Mouse (Mus musculus) cortical plate, adult 2 months (tissue): ENCODE measurements at regions not wholly inside any gene's neighbourhood (a gene's known extent, or its start where the extent isn't known, plus 50 kb on each side); places are given as distances from the start of the nearest gene placed in this dataset.

Experiments
- H3K27ac ChIP-seq: fragments of 200-500 bp; 2 replicates; pipeline ENCODE4 v1.5.1; 2012; ENCODE audit warnings: low read length, control low read depth, inconsistent platforms; ENCODE audit not compliant: insufficient read depth
- H3K4me1 ChIP-seq: fragments of 200-500 bp; 2 replicates; pipeline ENCODE4 v1.6.1; 2011; ENCODE audit warnings: low read length; ENCODE audit not compliant: control insufficient read depth, insufficient read depth
- H3K4me3 ChIP-seq: fragments of 200-500 bp; 2 replicates; pipeline ENCODE4 v1.5.1; 2011; ENCODE audit warnings: mild to moderate bottlenecking, low read length, control low read depth; ENCODE audit not compliant: insufficient read depth
- CTCF ChIP-seq: fragments of 200-500 bp; IDR thresholded peaks from 2 replicates; pipeline ENCODE4 v1.5.1; 2011; ENCODE audit warnings: mild to moderate bottlenecking, control low read depth, low read length; ENCODE audit not compliant: insufficient read depth; ENCODE audit errors: extremely low read depth
- POLR2A ChIP-seq: fragments of 200-500 bp; IDR thresholded peaks from 2 replicates; pipeline ENCODE4 v1.6.1; 2011; ENCODE audit warnings: mild to moderate bottlenecking, low read length, control low read depth; ENCODE audit not compliant: insufficient read depth; ENCODE audit errors: extremely low read depth

DNA sequence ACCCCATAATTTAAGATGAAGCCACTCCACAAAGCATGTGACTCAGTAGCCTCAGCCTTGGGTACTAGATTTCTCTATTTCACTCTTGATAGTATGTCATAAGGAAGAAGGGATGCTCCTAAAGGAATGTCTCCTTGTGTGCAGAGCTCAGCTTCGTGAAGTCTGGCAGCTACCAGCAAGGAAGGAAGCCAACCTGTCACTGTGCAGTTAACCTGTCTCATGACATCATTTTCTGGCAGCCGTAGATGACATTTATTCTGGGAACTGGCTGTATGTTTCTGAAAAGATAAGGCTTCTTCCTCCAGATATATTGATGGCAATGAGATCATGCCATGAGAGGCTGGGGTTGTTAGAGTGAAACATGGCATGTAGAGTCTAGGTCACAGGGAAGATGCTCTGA lies 534.2 kb upstream of the 4930452B06Rik start:
- no peak overlapping the region for H3K4me3 ChIP-seq

DNA sequence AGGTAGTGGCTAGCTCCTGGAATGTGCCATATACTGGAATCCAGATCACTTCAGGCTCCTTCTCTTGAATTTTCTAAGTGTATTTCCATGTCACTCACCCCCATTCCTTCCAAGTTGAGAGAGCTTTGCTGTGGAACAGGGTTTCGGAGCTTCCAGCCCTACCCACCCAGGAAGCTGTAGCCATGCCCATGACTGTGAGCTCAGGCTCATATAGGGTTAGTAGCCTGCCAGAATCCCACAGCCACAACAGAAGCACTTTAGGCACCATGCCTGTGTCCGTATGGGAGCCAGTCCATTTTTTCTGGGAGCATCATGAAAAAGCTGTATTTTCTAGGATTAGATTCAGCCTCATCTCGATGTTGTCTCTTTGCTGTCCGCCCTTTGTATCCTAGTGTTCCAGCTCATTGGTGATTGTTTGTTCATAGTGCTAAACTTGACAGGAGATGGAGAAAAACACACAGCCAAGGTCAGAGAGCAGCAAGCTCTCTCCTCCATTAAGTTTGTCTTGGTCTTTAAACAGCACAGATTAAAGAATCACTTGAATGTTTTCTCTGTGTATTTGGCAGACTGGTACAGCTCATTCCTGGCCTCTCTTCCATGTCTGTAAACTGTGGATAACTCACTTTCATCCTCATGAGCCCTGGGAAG lies 526.2 kb upstream of the 4930452B06Rik start:
- H3K27ac ChIP-seq: no peak overlapping the region
- TF ChIP-seq CTCF (no peak), POLR2A (no peak)
- no peak overlapping the region for H3K4me3 ChIP-seq

More for the DNA sequence above, 534.2 kb upstream of the 4930452B06Rik start:
- Histone ChIP-seq H3K27ac (no peak overlapping the region), H3K4me1 (no peaks in the 10 kb centered on the region)
- no peak for TF ChIP-seq CTCF
- TF ChIP-seq POLR2A: no peak

DNA sequence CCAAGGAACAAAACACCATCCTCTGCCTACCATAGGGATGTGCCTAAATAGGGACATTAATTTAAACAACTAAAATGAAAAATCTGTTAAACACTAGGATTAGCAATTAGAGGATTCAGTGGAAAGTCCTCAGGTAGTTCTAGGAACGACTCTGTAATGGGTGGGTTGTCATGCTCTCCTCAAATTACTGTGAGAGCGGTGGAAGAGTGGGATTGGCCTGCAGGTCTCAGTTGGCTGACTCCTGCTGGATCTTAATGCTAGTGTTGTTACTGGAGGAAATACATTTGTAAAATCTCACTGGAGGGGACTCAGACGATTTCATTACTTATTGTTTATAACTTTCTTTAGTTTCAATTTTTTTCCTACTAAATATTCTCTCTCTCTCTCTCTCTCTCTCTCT lies 525.6 kb upstream of the 4930452B06Rik start:
- H3K27ac ChIP-seq: no peak overlapping the region
- TF ChIP-seq CTCF (no peak), POLR2A (no peak)
- H3K4me1 ChIP-seq: no peaks in the 10 kb centered on the region
- no peak overlapping the region for H3K4me3 ChIP-seq

More for the DNA sequence above, 526.2 kb upstream of the 4930452B06Rik start:
- no peaks in the 10 kb centered on the region for H3K4me1 ChIP-seq

DNA sequence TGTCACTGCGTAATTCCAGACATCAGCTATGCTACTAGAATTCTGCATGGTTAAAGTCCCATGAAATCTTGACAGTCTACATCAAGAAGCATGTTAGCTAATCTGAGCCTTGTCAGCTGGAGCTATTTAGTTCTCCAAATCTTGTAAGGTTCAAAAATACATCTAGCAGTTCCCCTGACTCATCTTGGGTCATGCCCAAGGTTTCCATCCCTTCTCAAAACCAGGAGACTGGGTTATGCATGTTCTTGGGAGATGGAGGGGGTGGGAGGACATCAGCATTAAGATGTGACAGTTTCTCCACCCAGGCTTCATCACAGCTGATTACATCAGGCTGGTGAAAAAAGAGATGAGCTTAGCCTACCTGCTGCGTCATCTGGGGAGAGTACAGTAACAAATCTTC lies 495.3 kb upstream of the 4930452B06Rik start:
- H3K4me3 ChIP-seq: no peak overlapping the region
- no peak overlapping the region for H3K27ac ChIP-seq
- H3K4me1 ChIP-seq: no peaks in the 10 kb centered on the region
- no peak for TF ChIP-seq CTCF
- TF ChIP-seq POLR2A: no peak

DNA sequence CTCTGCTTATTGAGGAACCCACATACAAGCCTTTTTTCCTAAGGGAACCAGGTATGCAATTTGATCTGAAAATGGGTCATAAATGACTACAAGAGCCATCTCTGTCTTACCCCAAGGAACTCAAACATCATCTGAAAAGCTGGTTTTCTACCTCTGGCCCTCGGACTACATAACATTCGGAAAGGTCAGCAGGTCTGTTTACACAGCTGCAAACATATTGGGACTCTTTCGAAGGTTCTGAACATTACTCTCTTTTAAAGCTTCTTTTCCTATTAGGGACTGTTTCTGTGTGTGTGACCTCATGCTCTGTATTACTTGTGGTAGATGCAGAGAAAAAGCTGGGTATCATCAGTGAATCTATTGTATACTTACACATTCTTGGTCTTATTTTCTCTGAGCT lies 491.9 kb upstream of the 4930452B06Rik start:
- Histone ChIP-seq H3K4me3 (no peak overlapping the region), H3K27ac (no peak overlapping the region), H3K4me1 (no peaks in the 10 kb centered on the region)
- TF ChIP-seq CTCF (no peak), POLR2A (no peak)

DNA sequence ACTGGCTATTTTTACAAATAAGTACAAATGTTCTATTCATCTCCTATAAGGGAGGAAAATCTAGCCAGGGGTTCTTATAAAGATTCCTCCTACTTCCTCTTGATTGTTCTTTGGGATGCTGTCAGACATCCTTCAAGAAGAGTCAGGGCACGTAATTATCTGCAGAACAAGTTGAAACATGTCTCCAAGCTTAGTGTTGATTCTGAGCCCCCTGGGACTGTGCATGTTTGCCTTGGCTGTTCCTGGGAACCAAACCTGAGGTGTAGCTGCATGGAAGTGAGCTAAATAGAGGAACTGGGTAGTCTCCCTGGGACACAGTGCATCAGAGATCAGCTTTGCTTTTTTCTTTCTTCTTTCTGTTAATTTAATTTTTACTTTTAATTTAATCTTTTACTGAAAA lies 484.8 kb upstream of the 4930452B06Rik start:
- Histone ChIP-seq H3K4me1 (no peaks in the 10 kb centered on the region), H3K4me3 (no peak overlapping the region), H3K27ac (no peak overlapping the region)
- TF ChIP-seq POLR2A: no peak
- TF ChIP-seq CTCF: no peak

DNA sequence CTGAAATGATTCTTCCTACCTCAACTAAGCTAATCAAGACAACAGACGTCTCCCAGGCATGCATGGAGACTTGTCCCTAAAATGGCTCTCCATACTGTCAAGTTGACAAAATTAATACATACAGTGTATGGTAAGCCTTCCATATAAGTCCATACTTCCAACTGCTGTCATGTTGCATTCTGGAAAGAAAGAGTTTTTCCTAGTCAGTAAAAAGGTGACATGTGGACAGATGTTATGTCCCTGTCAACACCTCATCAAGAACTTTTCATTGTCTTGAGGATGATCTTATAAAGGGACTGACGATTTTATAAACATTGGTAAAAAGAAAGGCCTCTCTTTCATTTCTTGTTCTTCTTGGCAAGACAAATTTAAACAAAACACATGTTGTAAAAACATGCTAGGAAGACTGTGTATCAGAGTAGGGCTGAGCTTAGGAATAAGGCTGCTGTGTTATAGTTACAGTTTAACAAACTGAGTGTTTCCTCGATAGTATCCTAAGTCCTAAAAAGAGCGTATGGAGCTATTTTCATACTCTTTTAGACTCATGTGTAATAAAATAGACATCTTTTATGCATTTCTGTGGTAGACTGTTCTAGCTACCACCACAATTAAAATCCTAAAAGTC lies 480.7 kb upstream of the 4930452B06Rik start:
- Histone ChIP-seq H3K4me3 (no peak overlapping the region), H3K27ac (no peak overlapping the region), H3K4me1 (no peaks in the 10 kb centered on the region)
- TF ChIP-seq CTCF: no peak
- no peak for TF ChIP-seq POLR2A

DNA sequence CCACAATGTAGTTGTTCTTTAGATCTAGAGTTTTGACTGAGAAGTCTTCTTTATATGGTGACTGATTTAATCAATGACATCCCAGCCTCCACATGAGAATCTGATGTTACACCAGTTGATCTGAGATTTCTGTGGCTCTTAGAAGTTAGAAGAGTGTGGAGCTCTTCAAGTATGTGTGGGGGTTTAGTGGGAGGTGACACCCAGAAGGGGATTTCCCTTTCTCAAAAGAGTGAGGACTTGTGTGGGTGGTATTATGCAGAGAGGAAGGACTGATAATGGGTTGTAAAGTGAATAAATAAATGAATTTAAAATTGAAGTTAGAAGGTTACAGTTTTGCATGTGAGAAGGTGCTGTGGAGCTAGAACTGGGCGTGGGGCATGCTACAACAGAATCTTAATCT lies 439.7 kb upstream of the 4930452B06Rik start:
- no peak overlapping the region for H3K4me3 ChIP-seq
- TF ChIP-seq CTCF: no peak
- TF ChIP-seq POLR2A: no peak
- H3K4me1 ChIP-seq: no peaks in the 10 kb centered on the region
- no peak overlapping the region for H3K27ac ChIP-seq

DNA sequence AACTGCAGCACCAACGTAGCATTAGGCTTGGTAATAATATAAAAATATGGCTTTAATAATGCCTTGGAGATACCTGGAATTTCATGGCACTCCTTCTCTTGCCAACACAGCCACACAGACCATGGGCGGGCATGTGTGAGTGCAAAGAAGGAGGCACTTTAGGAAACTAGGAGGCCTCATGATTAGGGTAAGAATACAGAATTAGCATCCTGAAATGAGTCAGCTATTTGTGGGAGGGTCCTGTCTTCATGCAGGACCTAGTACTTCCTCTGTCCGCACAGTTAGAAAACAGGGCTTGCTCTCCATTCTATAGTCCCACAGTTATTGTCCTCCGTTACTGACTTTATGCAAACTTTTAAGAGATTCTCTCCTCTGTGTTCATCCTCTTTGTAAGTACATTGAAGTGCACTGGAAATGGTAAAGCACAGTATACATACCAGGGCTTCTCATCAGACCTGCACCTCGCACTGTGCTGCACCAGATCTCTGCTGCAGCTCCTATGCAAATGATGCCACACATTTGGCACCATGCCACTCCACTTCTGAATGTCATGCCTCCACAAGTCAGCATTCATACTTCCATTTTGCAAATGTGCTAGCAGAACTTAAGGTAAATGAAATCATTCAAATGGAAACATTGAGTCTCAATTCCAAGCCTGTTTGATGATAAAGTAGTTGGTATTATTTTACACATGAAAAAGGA lies 423.7 kb upstream of the 4930452B06Rik start:
- Histone ChIP-seq H3K4me3 (no peak overlapping the region), H3K27ac (no peak overlapping the region), H3K4me1 (no peaks in the 10 kb centered on the region)
- TF ChIP-seq CTCF: no peak
- no peak for TF ChIP-seq POLR2A

DNA sequence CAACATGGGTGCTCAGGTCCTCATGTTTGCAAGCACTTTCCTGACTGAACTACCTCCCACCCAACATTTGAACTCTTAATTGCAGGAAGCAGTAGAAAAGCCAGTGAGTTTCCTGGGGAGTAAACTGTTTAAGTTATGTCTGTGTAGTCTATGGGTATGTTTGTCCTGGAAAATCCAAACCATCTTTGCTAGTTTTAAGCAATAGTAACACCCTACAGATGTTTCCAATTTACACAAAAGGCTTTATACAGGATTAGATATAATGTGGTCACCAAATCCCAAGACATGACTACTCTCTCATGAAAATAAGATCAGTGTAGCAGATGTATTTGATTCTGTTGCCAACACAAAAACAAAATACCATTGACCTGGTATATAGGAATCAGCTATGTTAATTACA lies 421.1 kb upstream of the 4930452B06Rik start:
- no peak for TF ChIP-seq CTCF
- no peaks in the 10 kb centered on the region for H3K4me1 ChIP-seq
- no peak overlapping the region for H3K27ac ChIP-seq
- no peak overlapping the region for H3K4me3 ChIP-seq
